Mouse (Mus musculus): Measurements from ENCODE around the gene Usp13.

Usp13 gene

DNA sequence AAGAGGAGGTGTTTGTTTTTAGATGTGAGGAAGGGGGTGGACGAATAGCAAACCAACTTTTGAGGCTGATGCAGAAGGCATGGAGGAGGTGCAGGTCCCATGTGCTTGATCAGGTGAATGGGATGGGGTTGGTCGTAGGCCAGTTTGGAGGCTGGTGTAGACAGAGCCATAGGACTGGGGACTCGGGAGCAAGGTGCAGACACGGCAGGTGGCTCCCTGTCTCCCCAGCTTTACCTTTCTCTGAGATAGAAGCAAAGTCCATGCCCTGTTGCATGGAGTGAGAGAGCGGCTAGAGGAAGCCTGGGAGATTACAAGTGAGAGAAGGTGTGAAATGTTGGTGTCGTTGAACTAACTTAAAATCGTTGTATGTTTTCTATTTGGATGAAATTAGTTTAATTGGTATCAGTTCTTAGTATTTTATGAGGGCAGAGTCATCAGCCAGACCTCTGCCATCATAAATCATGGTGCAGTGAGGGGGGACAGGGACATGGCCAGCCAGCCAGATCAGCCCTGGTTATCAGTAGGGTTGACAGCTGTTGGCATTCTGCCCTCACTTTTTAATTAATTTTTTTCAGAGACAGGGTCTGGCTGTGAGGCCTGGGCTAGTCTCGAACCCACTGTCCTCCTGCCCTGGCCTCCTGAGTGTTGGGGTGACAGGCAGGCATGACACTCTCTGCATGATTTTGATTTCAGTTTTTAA lies 122.6 kb downstream of the Usp13 start:
- no peak for DNase-seq (ENCODE audit: low read depth, low spot score)

GRCm38 (mm10) chr3:32947486-32947885 lies 130.1 kb downstream of the Usp13 start:
- no peak for DNase-seq (ENCODE audit: low read depth, low spot score)

DNA sequence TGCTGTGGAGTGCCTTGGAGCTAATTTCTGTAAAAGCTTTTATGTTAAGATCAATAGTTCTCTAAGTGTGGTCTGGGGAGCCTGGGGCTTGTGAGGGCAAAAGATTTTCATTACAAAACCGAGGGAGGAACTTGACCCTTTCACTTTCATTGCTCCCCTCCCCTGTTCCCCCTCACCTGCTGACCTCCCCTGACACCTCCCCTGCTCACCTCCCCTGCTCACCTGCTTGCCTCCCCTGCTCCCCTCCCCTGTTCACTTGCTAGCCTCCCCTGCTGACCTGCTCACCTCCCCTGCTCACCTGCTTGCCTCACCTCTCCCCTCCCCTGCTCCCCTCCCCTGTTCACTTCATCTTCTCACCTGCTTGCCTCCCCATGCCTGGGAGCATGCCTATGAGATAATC lies 134.0 kb downstream of the Usp13 start:
- DNase-seq (ENCODE audit: low read depth, low spot score), result no peak

- DNase-seq (ENCODE audit: low read depth, low spot score), result no peak
These were observed 144.1 kb downstream of the Usp13 start for GRCm38 (mm10) chr3:32961494-32961893.

- DNase-seq (ENCODE audit: low read depth, low spot score), result no peak
These were observed 148.2 kb downstream of the Usp13 start for GRCm38 (mm10) chr3:32965528-32965927.

DNA sequence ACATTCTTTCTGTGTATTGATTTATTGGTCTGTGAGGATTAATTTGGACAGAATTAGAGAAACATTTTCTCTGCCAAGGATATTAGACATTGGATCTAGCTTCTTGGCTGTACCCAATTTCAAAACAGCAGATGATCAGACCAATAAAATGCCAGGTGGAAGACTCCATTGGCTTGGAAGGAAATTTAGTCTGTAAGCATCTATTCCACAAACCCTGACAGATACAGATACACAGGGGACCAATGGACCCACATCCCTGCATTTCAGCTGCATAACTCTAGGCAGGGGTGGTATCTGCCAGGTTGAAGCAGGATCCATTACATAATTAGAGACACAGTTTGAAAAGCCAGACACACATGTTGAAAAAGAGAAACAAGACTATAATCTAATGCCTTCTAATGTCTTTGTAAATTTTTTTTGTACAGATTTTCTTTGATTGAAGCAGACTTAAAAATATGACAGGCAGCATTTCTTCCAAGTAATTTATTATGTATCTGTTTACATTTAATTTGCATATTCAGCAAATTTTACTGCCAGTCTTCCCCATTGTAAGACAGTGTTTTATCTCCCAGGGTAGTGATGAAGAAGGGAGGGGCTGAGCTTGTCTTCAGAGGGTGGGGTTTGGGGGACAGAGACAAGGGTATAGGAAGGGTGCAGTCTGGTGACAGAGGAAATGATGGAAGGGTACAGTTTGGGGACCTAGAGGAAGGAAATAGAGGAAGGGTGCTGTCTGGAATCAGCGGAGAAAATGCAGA lies 151.5 kb downstream of the Usp13 start:
- DNase-seq (ENCODE audit: low read depth, low spot score), result no peak

DNA sequence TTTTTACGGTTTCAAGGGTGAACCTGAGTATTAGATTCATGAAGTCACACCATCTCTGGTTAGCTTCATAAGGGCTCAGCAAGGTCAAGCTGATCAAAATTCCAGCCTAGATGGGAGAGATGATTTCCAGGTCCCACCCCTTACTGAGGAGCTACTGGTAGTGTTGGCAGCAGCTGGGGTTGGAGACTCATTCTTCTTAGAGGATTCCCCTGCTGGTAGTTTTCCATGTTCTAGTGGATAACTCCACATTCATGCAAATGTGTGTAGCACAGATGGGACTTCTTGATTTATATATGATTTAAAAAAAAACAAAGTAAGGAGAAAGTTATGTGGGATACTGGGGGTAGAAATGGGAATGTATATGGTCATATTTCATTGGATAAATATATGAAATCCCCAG lies 152.9 kb downstream of the Usp13 start:
- no peak for DNase-seq (ENCODE audit: low read depth, low spot score)

DNA sequence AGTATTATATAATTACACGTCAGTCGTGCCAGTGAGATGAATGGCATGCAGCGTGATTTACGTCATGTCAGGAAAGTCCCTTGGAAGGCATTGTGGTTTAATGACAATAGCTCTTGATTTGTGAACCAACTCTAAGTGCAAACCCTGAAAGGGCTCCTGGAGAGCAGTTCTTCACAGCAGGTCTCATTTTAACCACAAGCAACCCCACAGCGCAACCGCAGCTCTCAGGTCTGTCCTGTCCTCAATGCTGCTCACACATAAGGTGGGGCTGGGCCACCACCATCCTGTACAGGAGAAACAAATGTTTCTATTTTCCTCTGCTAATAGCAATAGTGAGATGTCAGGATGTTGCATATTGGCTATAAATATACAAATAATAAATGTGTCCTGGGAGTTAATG lies 161.9 kb downstream of the Usp13 start:
- DNase-seq (ENCODE audit: low read depth, low spot score), result no peak

DNA sequence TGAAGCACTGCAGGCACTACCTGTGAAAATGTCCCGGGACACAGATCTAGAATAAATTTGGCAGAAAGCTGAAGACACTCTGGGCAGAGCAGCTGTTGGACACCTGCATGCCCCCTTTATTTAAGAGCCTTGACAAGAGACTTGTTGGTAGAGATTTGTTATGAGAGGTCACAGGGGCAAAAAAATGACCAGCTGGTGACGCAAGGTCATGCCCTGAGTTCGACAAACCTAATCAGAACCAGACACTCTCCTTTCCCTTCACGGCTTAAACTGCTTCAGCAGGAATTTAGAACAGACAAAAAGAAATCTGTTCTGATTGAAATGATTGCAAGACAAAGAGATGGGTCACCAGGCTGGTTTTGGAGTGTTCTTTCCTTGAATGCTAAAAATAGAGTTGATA lies 162.6 kb downstream of the Usp13 start:
- DNase-seq (ENCODE audit: low read depth, low spot score), result no peak

DNA sequence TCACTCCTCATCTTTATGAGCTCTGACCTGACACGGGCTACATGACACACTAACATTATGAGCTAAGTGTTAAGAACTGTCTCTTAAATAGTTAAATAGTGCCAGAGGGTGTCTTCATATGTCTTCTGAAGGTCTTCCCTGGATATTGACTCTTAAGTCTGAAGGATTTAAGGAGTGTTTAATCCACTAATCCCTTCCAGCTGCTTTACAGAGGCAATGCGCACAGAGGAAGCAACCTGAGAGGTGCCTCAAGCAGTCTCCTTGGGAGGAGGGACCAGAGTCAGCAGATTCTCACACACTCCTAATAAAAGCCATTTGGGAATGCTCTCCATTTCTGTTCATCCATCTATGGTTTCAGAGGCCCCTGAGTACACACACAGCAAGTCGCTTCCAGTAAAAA lies 167.8 kb downstream of the Usp13 start:
- DNase-seq (ENCODE audit: low read depth, low spot score), result no peak

Data from brain, embryonic 18.5 days (tissue).